In the genomic region with DNA sequence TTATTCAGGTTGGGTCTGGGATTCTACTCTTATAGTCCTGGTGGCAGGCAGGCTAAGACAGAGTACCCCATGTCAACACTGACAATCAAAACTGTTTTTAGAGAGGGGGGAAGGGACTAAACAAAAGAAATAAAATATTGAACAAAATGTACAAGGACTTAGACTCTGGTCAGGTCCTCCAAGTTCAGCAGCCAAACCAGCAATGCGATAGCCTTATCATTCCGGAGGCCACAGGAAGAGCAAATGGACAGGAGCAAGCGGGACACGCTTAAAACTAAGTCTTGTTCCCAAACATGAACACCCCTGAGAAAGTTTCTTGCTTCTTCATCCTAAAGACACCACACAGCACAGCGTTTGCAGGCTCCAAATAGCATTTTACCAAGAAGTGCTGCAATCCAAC, we compare ENCODE assay signal across 25 mouse cellular contexts.
"Had no signal": no experiment of that assay in that cellular context is flagged by ENCODE, and none has a peak within 500 bp of the region (broad histone marks: within the 10 kb centered on the region; RNA-seq: fewer than 3 reads in every experiment).

No protein-coding gene starts in this region.

- H3K9ac ChIP-seq: forebrain, postnatal 0 days; hindbrain, embryonic 13.5 days; hindbrain, embryonic 15.5 days; kidney, embryonic 15.5 days; limb, embryonic 13.5 days; limb, embryonic 15.5 days; liver, embryonic 12.5 days; liver, embryonic 14.5 days had no signal

- H3K27ac ChIP-seq: hindbrain, embryonic 13.5 days; hindbrain, embryonic 15.5 days; hindbrain, postnatal 0 days; kidney, embryonic 15.5 days; kidney, postnatal 0 days; limb, embryonic 13.5 days; limb, embryonic 15.5 days; liver, embryonic 12.5 days; liver, embryonic 14.5 days had no signal

- H3K36me3 ChIP-seq: hindbrain, embryonic 13.5 days; hindbrain, embryonic 15.5 days; liver, embryonic 12.5 days had no signal

- DNase-seq: forebrain, postnatal 0 days; gastrocnemius, postnatal 14 days; gastrocnemius, postnatal 36 days; heart, adult 11 months; heart, postnatal 10 days; heart, postnatal 36 days; kidney, adult 11 months; kidney, adult 2 months; kidney, adult 9 months; kidney, postnatal 14 days; kidney, postnatal 36 days; layer of hippocampus, adult 9-11 months; layer of hippocampus, postnatal 36 days; left cerebral cortex, postnatal 4 days; lung, adult 18-20 months had no signal

- H3K4me3 ChIP-seq: hindbrain, embryonic 13.5 days; hindbrain, embryonic 15.5 days; kidney, embryonic 15.5 days; limb, embryonic 13.5 days; limb, embryonic 15.5 days; liver, embryonic 12.5 days had no signal

- H3K27me3 ChIP-seq: hindbrain, embryonic 13.5 days; hindbrain, embryonic 15.5 days; kidney, embryonic 15.5 days; limb, embryonic 13.5 days; limb, embryonic 15.5 days; liver, embryonic 12.5 days had no signal

- H3K9me3 ChIP-seq: hindbrain, embryonic 13.5 days; hindbrain, embryonic 15.5 days; kidney, embryonic 15.5 days; limb, embryonic 13.5 days; limb, embryonic 15.5 days; liver, embryonic 12.5 days had no signal

- ATAC-seq: forebrain, postnatal 0 days; hindbrain, postnatal 0 days; intestine, embryonic 16.5 days; liver, embryonic 12.5 days had no signal

- H3K4me2 ChIP-seq: hindbrain, embryonic 13.5 days; hindbrain, embryonic 15.5 days; kidney, embryonic 15.5 days; limb, embryonic 13.5 days; limb, embryonic 15.5 days; liver, embryonic 12.5 days had no signal
